Comparison of ENCODE assay signal across 26 mouse cellular contexts in genomic region chr10:76548218-76548617, GRCm38 (mm10). TPM values are rescaled to one million over a fixed set of nuclear protein-coding genes. Genes with fewer than 3 reads are reported as not detected.
A peak's percentile ranks its signal among the peaks of the same experiment; 100 is the strongest.
DNase-seq lines count a peak whose midpoint lies in the region; ATAC-seq and TF ChIP-seq lines count a peak whose summit lies in the region.
"Had no signal": no experiment of that assay in that cellular context is flagged by ENCODE, and none has a peak within 500 bp of the region (broad histone marks: within the 10 kb centered on the region; RNA-seq: fewer than 3 reads in every experiment).

No protein-coding gene starts in this region.

- peak; percentile 40; the same call in 1 of the 2 replicates for ATAC-seq in intestine, embryonic 15.5 days
- no peak; the same call in 1 of the 2 replicates for ATAC-seq in intestine, embryonic 16.5 days
- ATAC-seq in intestine, postnatal 0 days = peak; percentile 71; the same call in 1 of the 2 replicates
- ATAC-seq: activated CD4-positive, CD25-positive, alpha-beta regulatory T cell, adult 4 months; CD4-positive, CD25-positive, alpha-beta regulatory T cell, adult 4 months; Patski had no signal

- H3K4me1 ChIP-seq in intestine, embryonic 15.5 days (replicated peaks) = no peaks in the 10 kb centered on the region
- no peaks in the 10 kb centered on the region; the same call in 1 of the 2 replicates for H3K4me1 ChIP-seq in intestine, embryonic 16.5 days (ENCODE audit: control insufficient read depth, insufficient read depth, low read length)
- no peaks in the 10 kb centered on the region for H3K4me1 ChIP-seq in intestine, postnatal 0 days (replicated peaks; ENCODE audit: control insufficient read depth, insufficient read depth, low read length)

- 85% methylated on average over 8 of the region's 8 CpGs for WGBS in intestine, embryonic 15.5 days
- WGBS in intestine, embryonic 16.5 days = 82% methylated on average over 8 of the region's 8 CpGs
- 53% methylated on average over 8 of the region's 8 CpGs for WGBS in intestine, postnatal 0 days

- peak; percentile 72 for DNase-seq in heart, adult 11 months
- DNase-seq in heart, adult 9 months (ENCODE audit: low spot score in 2 of 2) = no peak
- DNase-seq in layer of hippocampus, adult 2 months (ENCODE audit: low spot score in 2 of 2) = no peak
- DNase-seq: adrenal gland, adult 2 months; adrenal gland, adult 8-10 months; adrenal gland, postnatal 10 days; adrenal gland, postnatal 14 days; adrenal gland, postnatal 25 days; adrenal gland, postnatal 36 days; B cell, adult 2 months; cerebellum, adult 11 months; cerebellum, adult 11-12 months; cerebellum, adult 18-20 months had no signal

- H3K4me3 ChIP-seq in intestine, embryonic 15.5 days (replicated peaks) = no peak overlapping the region
- H3K4me3 ChIP-seq in intestine, embryonic 16.5 days (ENCODE audit: low read length) = no peak overlapping the region
- no peak overlapping the region for H3K4me3 ChIP-seq in intestine, postnatal 0 days (ENCODE audit: low read depth, low read length)
- no peak overlapping the region for H3K4me3 ChIP-seq in layer of hippocampus, adult 2 months

- no peak overlapping the region for H3K9ac ChIP-seq in intestine, embryonic 15.5 days
- H3K9ac ChIP-seq in intestine, embryonic 16.5 days (ENCODE audit: low read depth, low read length) = no peak overlapping the region
- H3K9ac ChIP-seq in intestine, postnatal 0 days (ENCODE audit: low read depth, low read length) = no peak overlapping the region

- H3K27ac ChIP-seq in intestine, embryonic 15.5 days = no peak overlapping the region
- no peak overlapping the region for H3K27ac ChIP-seq in intestine, embryonic 16.5 days (ENCODE audit: low read length)
- 0 out of 2 replicates have a peak overlapping the region, but pooled peaks have one; percentile 46 for H3K27ac ChIP-seq in intestine, postnatal 0 days (ENCODE audit: low read depth, low read length)
- no peak overlapping the region for H3K27ac ChIP-seq in layer of hippocampus, adult 2 months

- TF ChIP-seq CTCF in intestine, postnatal 0 days (IDR thresholded peaks at IDR 0.05; ENCODE audit: low read depth) = no peak
- no peak for TF ChIP-seq CTCF in layer of hippocampus, adult 2 months (conservative IDR thresholded peaks at IDR 0.05)

- H3K4me2 ChIP-seq in intestine, embryonic 15.5 days (replicated peaks) = no peak overlapping the region
- no peak overlapping the region for H3K4me2 ChIP-seq in intestine, embryonic 16.5 days (ENCODE audit: low read depth, low read length)
- no peak overlapping the region for H3K4me2 ChIP-seq in intestine, postnatal 0 days (replicated peaks; ENCODE audit: low read depth)

- no peaks in the 10 kb centered on the region for H3K27me3 ChIP-seq in intestine, embryonic 15.5 days (replicated peaks)
- H3K27me3 ChIP-seq in intestine, embryonic 16.5 days (replicated peaks; ENCODE audit: control insufficient read depth, insufficient read depth, low read length) = no peaks in the 10 kb centered on the region
- no peaks in the 10 kb centered on the region for H3K27me3 ChIP-seq in intestine, postnatal 0 days (replicated peaks; ENCODE audit: control insufficient read depth, insufficient read depth, low read length)
- H3K27me3 ChIP-seq: CH12.LX, Patski had no signal

- peaks cover 72% of the 10 kb centered on the region for H3K36me3 ChIP-seq in intestine, embryonic 15.5 days
- peaks cover 41% of the 10 kb centered on the region for H3K36me3 ChIP-seq in intestine, embryonic 16.5 days (ENCODE audit: control insufficient read depth, insufficient read depth, low read length)
- H3K36me3 ChIP-seq in intestine, postnatal 0 days (ENCODE audit: control insufficient read depth, insufficient read depth) = peaks cover 89% of the 10 kb centered on the region

- no peaks in the 10 kb centered on the region for H3K9me3 ChIP-seq in intestine, embryonic 15.5 days
- no peaks in the 10 kb centered on the region for H3K9me3 ChIP-seq in intestine, embryonic 16.5 days (ENCODE audit: control insufficient read depth, low read length)
- H3K9me3 ChIP-seq in intestine, postnatal 0 days (ENCODE audit: control insufficient read depth) = no peaks in the 10 kb centered on the region
- H3K9me3 ChIP-seq: G1E had no signal

RNA-seq across cellular contexts. Expression of gene Spatc1l, which starts 13.9 kb away (rescaled TPM):
- polyA plus RNA-seq in intestine, embryonic 15.5 days (2015; fragmentation: Nextera tagmentation; extraction: Ambion mirVana) = not detected in 2 replicates
- not detected in 2 replicates for polyA plus RNA-seq in intestine, embryonic 16.5 days (2015; fragmentation: Nextera tagmentation; extraction: Ambion mirVana)
- not detected in 2 replicates for polyA plus RNA-seq in intestine, postnatal 0 days (2015; fragmentation: Nextera tagmentation; extraction: Ambion mirVana)
- not detected for total RNA-seq in layer of hippocampus, adult 2 months (2021)
- total RNA-seq: adrenal gland, adult 2 months; adrenal gland, adult 8-10 months; adrenal gland, postnatal 10 days; adrenal gland, postnatal 14 days; adrenal gland, postnatal 25 days; adrenal gland, postnatal 4 days; ES-E14; MEL had no signal
- polyA plus RNA-seq: activated CD4-positive, CD25-positive, alpha-beta regulatory T cell, adult 4 months; adrenal gland, adult 2 months; CD4-positive, CD25-positive, alpha-beta regulatory T cell, adult 4 months; G1E; Patski had no signal

RNA-seq across cellular contexts. Expression of gene Lss, which starts 16.8 kb away (rescaled TPM):
- 60.2 and 67.2 TPM in 2 replicates for polyA plus RNA-seq in intestine, embryonic 15.5 days (2015; fragmentation: Nextera tagmentation; extraction: Ambion mirVana)
- 75.6 and 76.9 TPM in 2 replicates for polyA plus RNA-seq in intestine, embryonic 16.5 days (2015; fragmentation: Nextera tagmentation; extraction: Ambion mirVana)
- 13.7 and 15.3 TPM in 2 replicates for polyA plus RNA-seq in intestine, postnatal 0 days (2015; fragmentation: Nextera tagmentation; extraction: Ambion mirVana)
- total RNA-seq in layer of hippocampus, adult 2 months (2021) = 10 to 100 TPM; 40.7 to 43.1 TPM

RNA-seq across cellular contexts. Expression of gene Ftcd, which starts 27.2 kb away (rescaled TPM):
- 0.64 and 1.3 TPM in 2 replicates for polyA plus RNA-seq in intestine, embryonic 15.5 days (2015; fragmentation: Nextera tagmentation; extraction: Ambion mirVana)
- 0.87 and 1.5 TPM in 2 replicates for polyA plus RNA-seq in intestine, embryonic 16.5 days (2015; fragmentation: Nextera tagmentation; extraction: Ambion mirVana)
- polyA plus RNA-seq in intestine, postnatal 0 days (2015; fragmentation: Nextera tagmentation; extraction: Ambion mirVana) = 0.83 and 1.2 TPM in 2 replicates
- total RNA-seq in layer of hippocampus, adult 2 months (2021) = not detected
- total RNA-seq: adrenal gland, adult 18-20 months; adrenal gland, postnatal 25 days; CH12.LX; ES-E14; MEL had no signal
- polyA plus RNA-seq: activated CD4-positive, CD25-positive, alpha-beta regulatory T cell, adult 4 months; C2C12; CD4-positive, CD25-positive, alpha-beta regulatory T cell, adult 4 months; G1E had no signal
